Comparison of ENCODE assay signal across 9 mouse cellular contexts in the genomic region with DNA sequence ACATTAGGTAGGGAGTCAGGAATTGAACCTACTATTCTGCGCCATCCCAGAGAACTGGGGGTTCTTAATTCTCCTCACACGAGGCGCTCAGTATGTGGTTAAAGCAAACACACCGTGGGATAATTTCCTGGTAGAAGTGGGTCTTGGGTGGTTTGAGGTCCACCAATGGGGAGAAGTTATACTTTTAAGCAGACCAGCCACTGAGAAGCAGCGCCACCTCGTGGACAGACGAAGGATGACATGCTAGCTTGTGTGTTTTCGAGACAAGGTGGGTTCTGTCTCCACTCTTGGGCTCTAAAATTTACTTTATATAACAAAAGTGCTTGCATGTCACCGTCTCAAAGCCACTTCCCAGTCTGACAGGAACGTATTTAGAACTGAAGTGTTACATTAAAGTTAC.
A peak's percentile ranks its signal among the peaks of the same experiment; 100 is the strongest.
DNase-seq lines count a peak whose midpoint lies in the region; ATAC-seq and TF ChIP-seq lines count a peak whose summit lies in the region.
"Had no signal": no experiment of that assay in that cellular context is flagged by ENCODE, and none has a peak within 500 bp of the region (broad histone marks: within the 10 kb centered on the region; RNA-seq: fewer than 3 reads in every experiment).

No protein-coding gene starts in this region.

- peak; percentile 52; the same call in 1 of the 2 replicates for TF ChIP-seq CTCF in cerebellum, adult 2 months (IDR thresholded peaks at IDR 0.05; ENCODE audit: borderline replicate concordance, insufficient read depth, low read depth, low read length)
- TF ChIP-seq CTCF in kidney, postnatal 0 days (IDR thresholded peaks at IDR 0.05; ENCODE audit: low read depth) = peak; percentile 88
- TF ChIP-seq CTCF in lung, adult 2 months (IDR thresholded peaks at IDR 0.05; ENCODE audit: insufficient read depth, low read length) = peak; percentile 90

- no peak for DNase-seq in cerebellum, adult 2 months
- DNase-seq in cerebellum, adult 8-10 months = no peak
- peak; percentile 46 for DNase-seq in kidney, postnatal 0 days (ENCODE audit: low spot score)
- DNase-seq in kidney, adult 11 months = no peak
- peak; percentile 64 for DNase-seq in adrenal gland, postnatal 14 days
- peak; percentile 35 to 60 for DNase-seq in heart, postnatal 14 days
- peak; percentile 47 for DNase-seq in lung, adult 2 months
- DNase-seq in thymus, postnatal 25 days = peak; percentile 52

- no peaks in the 10 kb centered on the region for H3K36me3 ChIP-seq in kidney, postnatal 0 days (ENCODE audit: insufficient read depth, low read length)
- H3K36me3 ChIP-seq: embryonic facial prominence, embryonic 15.5 days had no signal

- 47% methylated on average over 10 of the region's 10 CpGs for WGBS in cerebellum, adult 2 months
- 48% methylated on average over 10 of the region's 10 CpGs for WGBS in kidney, postnatal 0 days
- WGBS in lung, adult 2 months = 28% methylated on average over 10 of the region's 10 CpGs

- H3K9me3 ChIP-seq in kidney, postnatal 0 days (replicated peaks; ENCODE audit: low read length) = no peaks in the 10 kb centered on the region
- H3K9me3 ChIP-seq: embryonic facial prominence, embryonic 15.5 days had no signal

- no peaks in the 10 kb centered on the region for H3K27me3 ChIP-seq in cerebellum, adult 2 months (ENCODE audit: control insufficient read depth, insufficient read depth, low read length)
- no peaks in the 10 kb centered on the region for H3K27me3 ChIP-seq in kidney, postnatal 0 days (ENCODE audit: insufficient read depth, low read length)
- H3K27me3 ChIP-seq: embryonic facial prominence, embryonic 15.5 days had no signal

- ATAC-seq in kidney, postnatal 0 days (replicated peaks; ENCODE audit: low FRiP score, low read depth) = no peak

- no peak overlapping the region for H3K9ac ChIP-seq in kidney, postnatal 0 days (ENCODE audit: low read depth, low read length)
- H3K9ac ChIP-seq: embryonic facial prominence, embryonic 15.5 days had no signal

- no peak overlapping the region for H3K27ac ChIP-seq in cerebellum, adult 2 months (ENCODE audit: insufficient read depth, low read length)
- no peak overlapping the region for H3K27ac ChIP-seq in kidney, postnatal 0 days
- H3K27ac ChIP-seq: embryonic facial prominence, embryonic 15.5 days had no signal

- intact Hi-C loops in heart, postnatal 14 days (cut with DNase I) = loop anchor here (2.0 to 5.0 kb wide), 2 partner anchors 45 to 116 kb away; no protein-coding TSS in a partner anchor

- no peak overlapping the region for H3K4me2 ChIP-seq in kidney, postnatal 0 days (ENCODE audit: low read length)
- H3K4me2 ChIP-seq: embryonic facial prominence, embryonic 15.5 days had no signal

- no peak for TF ChIP-seq POLR2A in cerebellum, adult 2 months (IDR thresholded peaks at IDR 0.05; ENCODE audit: borderline replicate concordance, insufficient read depth, low read length)
- TF ChIP-seq POLR2A in lung, adult 2 months (IDR thresholded peaks at IDR 0.05; ENCODE audit: borderline replicate concordance, extremely low read depth, low read depth, low read length) = no peak

- H3K4me1 ChIP-seq in cerebellum, adult 2 months (ENCODE audit: control insufficient read depth, insufficient read depth, low read length) = no peaks in the 10 kb centered on the region
- H3K4me1 ChIP-seq in kidney, postnatal 0 days (replicated peaks; ENCODE audit: insufficient read depth, low read length) = no peaks in the 10 kb centered on the region
- no peaks in the 10 kb centered on the region for H3K4me1 ChIP-seq in lung, adult 2 months (ENCODE audit: control insufficient read depth, insufficient read depth, low read length)
- H3K4me1 ChIP-seq: embryonic facial prominence, embryonic 15.5 days had no signal

- no peak overlapping the region for H3K4me3 ChIP-seq in cerebellum, adult 2 months (replicated peaks; ENCODE audit: insufficient read depth, low read depth, low read length)
- no peak overlapping the region for H3K4me3 ChIP-seq in kidney, postnatal 0 days (replicated peaks; ENCODE audit: low read depth, low read length)
- H3K4me3 ChIP-seq in lung, adult 2 months (replicated peaks; ENCODE audit: extremely low read depth, low read depth, low read length) = no peak overlapping the region
- H3K4me3 ChIP-seq: embryonic facial prominence, embryonic 15.5 days had no signal

Comparison
In these comparisons a context has a peak if more than half of its experiments do, and no peak if none do; other contexts are left out.
1. DNase-seq: peak in kidney, postnatal 0 days (single experiment), adrenal gland, postnatal 14 days (single experiment), heart, postnatal 14 days (2 of 2), lung, adult 2 months (single experiment) and thymus, postnatal 25 days (single experiment); none in cerebellum, adult 2 months (0 of 2), cerebellum, adult 8-10 months (single experiment) and kidney, adult 11 months (single experiment).
2. Peak in every context shown above with its lines, with median percentiles within 50 percentile points of each other: CTCF ChIP-seq.